Mouse (Mus musculus) limb, embryonic 14.5 days (tissue): ENCODE results near the gene Lin52. TPM values are rescaled to one million over a fixed set of nuclear protein-coding genes. Genes with fewer than 3 reads are reported as not detected.
A peak's percentile ranks its signal among the peaks of the same experiment; 100 is the strongest.

ENCODE experiments used
- ATAC-seq: fragments of 200-750 bp; cut with Nextera tagmentation; 2 replicates; pipeline ENCODE4 v1.8.0; 2017; ENCODE audit warnings: low read depth, moderate number of reproducible peaks, moderate TSS enrichment; ENCODE audit not compliant: low FRiP score
- DNase-seq: peaks from one replicate; pipeline ENCODE4 v3.0.0-alpha.2; 2015; ENCODE audit warnings: low spot score
- H3K27ac ChIP-seq: fragments of 300-500 bp; sonication (generic); replicated peaks from 2 replicates; pipeline ENCODE4 v1.5.1; 2014; ENCODE audit warnings: low read depth, mild to moderate bottlenecking, low read length, moderate library complexity, mixed read lengths
- H3K27me3 ChIP-seq: fragments of 300-500 bp; sonication (generic); 2 replicates; pipeline ENCODE4 v1.6.1; 2014; ENCODE audit warnings: low read length, mixed read lengths; ENCODE audit not compliant: control insufficient read depth, insufficient read depth
- H3K36me3 ChIP-seq: fragments of 300-500 bp; sonication (generic); 2 replicates; pipeline ENCODE4 v1.6.1; 2014; ENCODE audit warnings: mild to moderate bottlenecking, low read length, moderate library complexity, mixed read lengths; ENCODE audit not compliant: control insufficient read depth, insufficient read depth
- H3K4me1 ChIP-seq: fragments of 300-500 bp; sonication (generic); 2 replicates; pipeline ENCODE4 v1.6.1; 2014; ENCODE audit warnings: antibody characterized with exemption, low read length, mixed read lengths; ENCODE audit not compliant: control insufficient read depth, insufficient read depth
- H3K4me2 ChIP-seq: fragments of 300-500 bp; sonication (generic); replicated peaks from 2 replicates; pipeline ENCODE4 v1.6.1; 2014; ENCODE audit warnings: low read depth, mild to moderate bottlenecking, low read length, moderate library complexity; ENCODE audit not compliant: severe bottlenecking
- H3K4me3 ChIP-seq: fragments of 300-500 bp; sonication (generic); replicated peaks from 2 replicates; pipeline ENCODE4 v1.5.1; 2014; ENCODE audit warnings: low read length
- H3K9ac ChIP-seq: fragments of 300-500 bp; sonication (generic); 2 replicates; pipeline ENCODE4 v1.6.1; 2014; ENCODE audit warnings: mild to moderate bottlenecking, low read depth, low read length, moderate library complexity; ENCODE audit not compliant: severe bottlenecking
- H3K9me3 ChIP-seq: fragments of 300-500 bp; sonication (generic); 2 replicates; pipeline ENCODE4 v1.6.1; 2016; ENCODE audit warnings: low read length; ENCODE audit not compliant: control insufficient read depth
- POLR2A ChIP-seq: fragments of 200-500 bp; IDR thresholded peaks from 2 replicates; pipeline ENCODE4 v1.8.0; 2012; ENCODE audit warnings: inconsistent platforms, mild to moderate bottlenecking, moderate library complexity, borderline replicate concordance; ENCODE audit not compliant: insufficient read depth, insufficient read length; ENCODE audit errors: extremely low read depth
- WGBS: fragments of 180-500 bp; shearing (Covaris S2); extraction: QIAGEN DNeasy Blood & Tissue Kit; methylation state at CpG from one replicate; pipeline ENCODE4 v1.1.7; 2014; 5-methylcytosine and 5-hydroxymethylcytosine counted together
- polyA plus RNA-seq, 2 experiments: library from polyadenylated mRNA; depleted of rRNA in 1 of 2; stranded (reverse) in 1 of 2; unstranded in 1 of 2; fragments of >200 nt; fragmentation: Nextera tagmentation in 1 of 2; extraction: Ambion mirVana in 1 of 2; gene quantifications; 2 replicates each; pipeline versions ENCODE4 v1.2.1 to v1.2.3; 2012 to 2014

Gene Lin52
- polyA plus RNA-seq, 2 experiments, result 17.3 to 17.9 TPM

DNA sequence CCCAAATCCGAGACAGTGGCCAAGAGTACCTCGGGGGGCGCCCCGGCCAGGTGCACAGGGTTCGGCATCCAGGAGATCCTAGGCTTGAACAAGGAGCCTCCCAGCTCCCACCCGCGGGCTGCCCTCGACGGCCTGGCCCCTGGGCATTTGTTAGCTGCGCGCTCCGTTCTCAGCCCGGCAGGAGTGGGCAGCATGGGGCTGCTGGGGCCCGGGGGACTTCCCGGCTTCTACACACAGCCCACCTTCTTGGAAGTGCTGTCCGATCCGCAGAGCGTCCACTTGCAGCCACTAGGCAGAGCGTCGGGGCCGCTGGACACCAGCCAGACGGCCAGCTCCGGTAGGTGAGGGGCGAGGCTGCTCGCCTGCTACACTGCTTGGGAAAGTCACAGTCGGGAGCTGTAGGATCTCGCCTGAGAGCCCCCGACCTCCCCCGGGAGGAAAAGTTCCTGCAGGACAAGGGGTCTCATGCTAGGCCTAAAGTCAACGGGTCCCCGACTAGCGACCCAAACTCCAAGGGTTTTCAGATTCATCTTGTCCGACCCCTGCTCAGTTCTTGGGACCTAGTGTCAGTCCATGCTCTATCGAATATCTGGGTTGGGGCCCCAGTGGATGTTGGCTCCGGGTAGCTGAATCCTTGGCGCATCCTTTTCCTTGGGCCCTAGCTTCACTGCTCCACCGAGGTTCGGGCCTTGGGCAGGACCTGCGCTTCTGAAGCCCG lies 118.9 kb downstream of the Lin52 start:
- DNase-seq (no peak), ATAC-seq (no peak)
- 2% methylated on average over 40 of the region's 40 CpGs for WGBS
- Histone ChIP-seq H3K27ac (no peak overlapping the region), H3K4me2 (0 out of 2 replicates have a peak overlapping the region, but pooled peaks have one; percentile 3), H3K9ac (no peak overlapping the region), H3K27me3 (peaks cover 69% of the 10 kb centered on the region), H3K9me3 (no peaks in the 10 kb centered on the region), H3K36me3 (no peaks in the 10 kb centered on the region), H3K4me1 (peaks cover 12% of the 10 kb centered on the region), H3K4me3 (peak overlapping the region; percentile 16)
- TF ChIP-seq POLR2A, result no peak

- H3K27me3 ChIP-seq, result peaks cover 69% of the 10 kb centered on the region
- no peak for ATAC-seq
- peak overlapping the region; percentile 35; the same call in 1 of the 2 replicates for H3K4me2 ChIP-seq
- H3K9me3 ChIP-seq, result no peaks in the 10 kb centered on the region
- H3K9ac ChIP-seq, result no peak overlapping the region
- H3K4me1 ChIP-seq, result peaks cover 12% of the 10 kb centered on the region
- no peaks in the 10 kb centered on the region for H3K36me3 ChIP-seq
- WGBS, result 3% methylated on average over 34 of the region's 34 CpGs
- no peak for TF ChIP-seq POLR2A
- DNase-seq, result no peak
- no peak overlapping the region for H3K27ac ChIP-seq
- H3K4me3 ChIP-seq, result peak overlapping the region; percentile 21
Measured at GRCm38 (mm10) chr12:84570694-84571415, 119.6 kb downstream of the Lin52 start.

- H3K36me3 ChIP-seq, result no peaks in the 10 kb centered on the region
- H3K4me2 ChIP-seq, result peak overlapping the region; percentile 35; the same call in 1 of the 2 replicates
- ATAC-seq (no peak), DNase-seq (no peak)
- peaks cover 12% of the 10 kb centered on the region for H3K4me1 ChIP-seq
- no peak overlapping the region for H3K27ac ChIP-seq
- no peaks in the 10 kb centered on the region for H3K9me3 ChIP-seq
- H3K27me3 ChIP-seq, result peaks cover 69% of the 10 kb centered on the region
- 1% methylated on average over 43 of the region's 43 CpGs for WGBS
- TF ChIP-seq POLR2A, result no peak
- H3K9ac ChIP-seq, result no peak overlapping the region
- peak overlapping the region; percentile 21 for H3K4me3 ChIP-seq
Measured at GRCm38 (mm10) chr12:84571466-84572340, 120.5 kb downstream of the Lin52 start.

DNA sequence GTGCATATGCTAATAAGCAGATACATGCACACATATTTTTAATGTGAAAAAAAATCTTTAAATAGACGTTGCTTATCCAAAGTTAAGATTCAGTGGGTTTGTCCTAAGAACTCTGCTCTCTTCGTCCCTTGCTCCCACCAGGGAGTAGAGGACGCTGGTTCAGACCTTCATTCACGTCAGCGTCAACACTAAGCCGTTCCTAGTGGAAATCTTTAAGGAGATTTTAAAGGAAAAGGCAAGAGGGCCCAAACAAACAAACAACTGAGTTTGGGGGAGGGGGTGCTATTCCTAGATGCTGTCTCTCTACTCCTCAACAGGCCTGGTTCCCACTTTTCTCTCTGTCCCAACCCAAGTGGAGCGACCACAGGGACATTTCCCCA lies 121.1 kb downstream of the Lin52 start:
- Histone ChIP-seq H3K4me3 (no peak overlapping the region), H3K9ac (no peak overlapping the region), H3K27ac (no peak overlapping the region), H3K4me2 (no peak overlapping the region), H3K36me3 (no peaks in the 10 kb centered on the region), H3K27me3 (peaks cover 68% of the 10 kb centered on the region), H3K4me1 (peaks cover 12% of the 10 kb centered on the region), H3K9me3 (no peaks in the 10 kb centered on the region)
- WGBS, result 6% methylated on average over 7 of the region's 7 CpGs
- no peak for ATAC-seq
- DNase-seq, result no peak
- TF ChIP-seq POLR2A, result no peak

DNA sequence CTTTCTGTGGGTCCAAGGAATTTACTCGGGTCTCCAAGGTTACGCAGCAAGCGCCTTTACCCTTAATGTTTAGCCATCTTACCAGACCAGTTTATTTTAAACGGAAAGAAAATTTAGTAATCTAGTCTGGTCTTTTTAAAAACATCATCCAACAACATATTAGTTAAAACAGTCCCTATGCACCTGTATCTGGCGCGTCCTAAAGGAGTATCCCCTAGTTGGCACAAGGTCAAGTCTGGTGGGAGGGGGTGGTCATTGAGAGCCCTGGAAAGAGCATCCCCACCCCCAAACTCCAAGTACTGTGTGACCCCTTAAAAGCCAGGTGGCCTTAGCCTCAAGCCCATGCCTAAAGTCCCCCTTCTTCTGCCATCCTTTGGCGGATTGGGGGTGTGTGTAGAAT lies 121.9 kb downstream of the Lin52 start:
- Histone ChIP-seq H3K9me3 (no peaks in the 10 kb centered on the region), H3K9ac (no peak overlapping the region), H3K27me3 (peaks cover 61% of the 10 kb centered on the region), H3K4me2 (no peak overlapping the region), H3K4me3 (no peak overlapping the region), H3K36me3 (no peaks in the 10 kb centered on the region), H3K4me1 (peaks cover 12% of the 10 kb centered on the region), H3K27ac (no peak overlapping the region)
- no peak for TF ChIP-seq POLR2A
- DNase-seq (no peak), ATAC-seq (no peak)
- WGBS, result 16% methylated on average over 7 of the region's 7 CpGs
